Mouse (Mus musculus): ENCODE data around the gene Gpr107.

DNA sequence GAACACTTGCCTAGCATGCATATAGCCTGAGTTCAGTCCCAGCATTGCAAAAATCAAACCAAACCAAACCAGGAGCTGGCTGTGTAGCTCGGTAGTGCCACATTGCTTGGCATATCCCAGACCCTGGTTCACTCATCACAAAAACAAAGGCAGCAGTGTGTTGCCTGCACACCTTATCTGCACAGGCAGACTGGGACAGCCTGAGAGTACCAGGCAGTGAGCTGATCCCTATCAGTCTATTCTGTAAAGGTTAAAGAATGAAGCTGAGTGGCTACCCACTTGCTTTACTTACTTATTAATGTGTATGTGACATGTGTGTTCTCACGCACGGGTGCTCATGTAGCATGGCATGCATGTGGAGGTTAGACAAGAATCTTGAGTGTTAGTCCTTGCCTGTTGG lies 4.7 kb downstream of the Gpr107 start:
- TF ChIP-seq POLR2A (IDR thresholded peaks at IDR 0.05; ENCODE audit: borderline replicate concordance, control insufficient read depth, low read depth, low read length) = no peak
- no peak for TF ChIP-seq CTCF (IDR thresholded peaks at IDR 0.05; ENCODE audit: control insufficient read depth, insufficient read depth, low read length)

Measured in bone marrow, adult 2 months (tissue).